Mouse (Mus musculus) G1E (cell line): ENCODE results near the gene Ugt1a5.

Source experiments
- CTCF ChIP-seq: IDR thresholded peaks from 2 replicates; pipeline ENCODE4 v1.5.1; 2012; ENCODE audit warnings: low read depth, low read length, inconsistent platforms, mixed read lengths
- GATA1 ChIP-seq: IDR thresholded peaks from 2 replicates; pipeline ENCODE4 v1.6.1; 2012; ENCODE audit warnings: borderline replicate concordance, low read length, inconsistent platforms, mixed read lengths
- GATA2 ChIP-seq: IDR thresholded peaks from 2 replicates; pipeline ENCODE4 v1.6.1; 2012; ENCODE audit warnings: low read depth, low read length, inconsistent platforms, borderline replicate concordance
- POLR2AphosphoS5 ChIP-seq: IDR thresholded peaks from 2 replicates; pipeline ENCODE4 v1.6.1; 2012; ENCODE audit warnings: low read depth, low read length, inconsistent platforms; ENCODE audit not compliant: insufficient replicate concordance
- TAL1 ChIP-seq: conservative IDR thresholded peaks from 2 replicates; pipeline ENCODE4 v1.6.1; 2012; ENCODE audit warnings: low read depth, low read length, inconsistent platforms, mixed read lengths

GRCm38 (mm10) chr1:88259643-88260024 is 93.8 kb downstream of the Ugt1a5 start:
- TF ChIP-seq CTCF (no peak), POLR2AphosphoS5 (no peak), GATA2 (no peak), GATA1 (no peak), TAL1 (no peak)
